Mouse (Mus musculus) MEL (cell line): ENCODE measurements around the gene Zbtb49.

Source experiments
- BHLHE40 ChIP-seq: IDR thresholded peaks from 2 replicates; pipeline ENCODE4 v1.6.1; 2012; ENCODE audit warnings: low read depth, mild to moderate bottlenecking, inconsistent platforms, low read length, improper control_type of control experiment, borderline replicate concordance
- CHD1 ChIP-seq: IDR thresholded peaks from 2 replicates; pipeline ENCODE4 v1.6.1; 2012; ENCODE audit warnings: low read depth, mild to moderate bottlenecking, inconsistent platforms, low read length, improper control_type of control experiment
- CTCF ChIP-seq, 3 experiments: IDR thresholded peaks in 2 of 3; conservative IDR thresholded peaks in 1 of 3; 2 replicates each; pipeline ENCODE4 v1.5.1; 2011 to 2012; ENCODE audit warnings: low read length in 3 of 3, low read depth in 2 of 3, mild to moderate bottlenecking in 2 of 3, improper control_type of control experiment in 1 of 3, inconsistent platforms in 1 of 3, mixed read lengths in 1 of 3, moderate library complexity in 1 of 3; ENCODE audit not compliant: control insufficient read depth in 1 of 3, insufficient read depth in 1 of 3, poor library complexity in 1 of 3, severe bottlenecking in 1 of 3
- ELF1 ChIP-seq: IDR thresholded peaks from 2 replicates; pipeline ENCODE4 v1.6.1; 2014; ENCODE audit warnings: low read depth, mild to moderate bottlenecking, inconsistent platforms, low read length, improper control_type of control experiment, moderate library complexity
- EP300 ChIP-seq, 2 experiments: IDR thresholded peaks; 2 replicates each; pipeline ENCODE4 v1.6.1; 2011; ENCODE audit warnings: improper control_type of control experiment in 2 of 2, low read length in 2 of 2, low read depth in 1 of 2, mild to moderate bottlenecking in 1 of 2
- ETS1 ChIP-seq: IDR thresholded peaks from 2 replicates; pipeline ENCODE4 v1.6.1; 2012; ENCODE audit warnings: low read depth, mild to moderate bottlenecking, inconsistent platforms, low read length, improper control_type of control experiment, moderate library complexity
- MAZ ChIP-seq: IDR thresholded peaks from 2 replicates; pipeline ENCODE4 v1.6.1; 2012; ENCODE audit warnings: low read depth, mild to moderate bottlenecking, inconsistent platforms, low read length, improper control_type of control experiment
- MYC ChIP-seq: IDR thresholded peaks from 2 replicates; pipeline ENCODE4 v1.6.1; 2011; ENCODE audit warnings: low read depth, mild to moderate bottlenecking, low read length, improper control_type of control experiment, moderate library complexity
- NRF1 ChIP-seq: IDR thresholded peaks from 2 replicates; pipeline ENCODE4 v1.6.1; 2014; ENCODE audit warnings: low read depth, mild to moderate bottlenecking, inconsistent platforms, low read length, improper control_type of control experiment, moderate library complexity; ENCODE audit not compliant: poor library complexity, insufficient read depth, severe bottlenecking
- POLR2A ChIP-seq, 2 experiments: IDR thresholded peaks; 2 replicates each; pipeline ENCODE4 v1.6.1; 2011 to 2012; ENCODE audit warnings: low read length in 2 of 2, mild to moderate bottlenecking in 2 of 2, control low read depth in 1 of 2, improper control_type of control experiment in 1 of 2, low read depth in 1 of 2, moderate library complexity in 1 of 2; ENCODE audit not compliant: control insufficient read depth in 1 of 2, insufficient read depth in 1 of 2, poor library complexity in 1 of 2
- UBTF ChIP-seq: IDR thresholded peaks from 2 replicates; pipeline ENCODE4 v1.6.1; 2012; ENCODE audit warnings: low read depth, mild to moderate bottlenecking, inconsistent platforms, low read length, improper control_type of control experiment, moderate library complexity, borderline replicate concordance; ENCODE audit not compliant: insufficient read depth
- USF1 ChIP-seq: IDR thresholded peaks from 2 replicates; pipeline ENCODE4 v1.6.1; 2014; ENCODE audit warnings: low read depth, mild to moderate bottlenecking, inconsistent platforms, low read length, improper control_type of control experiment, moderate library complexity
- ZKSCAN1 ChIP-seq: IDR thresholded peaks from 2 replicates; pipeline ENCODE4 v1.6.1; 2012; ENCODE audit warnings: low read depth, mild to moderate bottlenecking, inconsistent platforms, low read length, improper control_type of control experiment, moderate library complexity

GRCm38 (mm10) chr5:38174256-38174912 lies 45.9 kb downstream of the Zbtb49 start:
- TF ChIP-seq ETS1, result no peak
- no peak for TF ChIP-seq EP300 (IDR thresholded peaks at IDR 0.05; ENCODE audit: low read depth in 1 of 2, low read length in 2 of 2)
- TF ChIP-seq ELF1, result no peak
- no peak for TF ChIP-seq UBTF
- no peak for TF ChIP-seq MYC
- no peak for TF ChIP-seq BHLHE40
- TF ChIP-seq USF1, result no peak
- TF ChIP-seq NRF1, result no peak
- no peak for TF ChIP-seq ZKSCAN1
- no peak for TF ChIP-seq MAZ
- no peak for TF ChIP-seq POLR2A (IDR thresholded peaks at IDR 0.05; ENCODE audit: control insufficient read depth in 1 of 2, insufficient read depth in 1 of 2, low read depth in 1 of 2, low read length in 2 of 2, poor library complexity in 1 of 2)
- TF ChIP-seq CTCF (IDR thresholded peaks at IDR 0.05 in 2 of 3, conservative IDR thresholded peaks at IDR 0.05 in 1 of 3; ENCODE audit: control insufficient read depth in 1 of 3, insufficient read depth in 1 of 3, low read depth in 2 of 3, low read length in 3 of 3, poor library complexity in 1 of 3, severe bottlenecking in 1 of 3), result no peak
- TF ChIP-seq CHD1, result no peak
